Mouse (Mus musculus) ES-Bruce4 (cell line): Measurements from ENCODE around the gene Slc9a9. TPM values are rescaled to one million over a fixed set of nuclear protein-coding genes. Genes with fewer than 3 reads are reported as not detected.

Source experiments
- H3K27ac ChIP-seq: 2 replicates; pipeline ENCODE4 v1.5.1; 2012; ENCODE audit warnings: low read length, inconsistent platforms; ENCODE audit not compliant: insufficient read depth
- H3K27me3 ChIP-seq: 2 replicates; pipeline ENCODE4 v1.6.1; 2012; ENCODE audit warnings: mild to moderate bottlenecking, low read length, inconsistent platforms; ENCODE audit not compliant: control insufficient read depth, poor library complexity, insufficient read depth, severe bottlenecking
- H3K36me3 ChIP-seq: 2 replicates; pipeline ENCODE4 v1.6.1; 2012; ENCODE audit warnings: inconsistent platforms, mild to moderate bottlenecking, low read length, moderate library complexity; ENCODE audit not compliant: control insufficient read depth, poor library complexity, insufficient read depth, severe bottlenecking
- H3K4me1 ChIP-seq: one replicate; pipeline ENCODE4 v1.8.1; 2011; ENCODE audit warnings: low read length; ENCODE audit not compliant: control insufficient read depth, insufficient read depth
- H3K4me3 ChIP-seq: 2 replicates; pipeline ENCODE4 v1.5.1; 2011; ENCODE audit warnings: low read depth, mild to moderate bottlenecking, low read length
- H3K9ac ChIP-seq: 2 replicates; pipeline ENCODE4 v1.6.1; 2012; ENCODE audit warnings: low read depth, mild to moderate bottlenecking, inconsistent platforms; ENCODE audit not compliant: poor library complexity, severe bottlenecking
- H3K9me3 ChIP-seq: replicated peaks from 2 replicates; pipeline ENCODE4 v1.6.1; 2012; ENCODE audit warnings: mild to moderate bottlenecking, low read length, inconsistent platforms; ENCODE audit not compliant: control insufficient read depth, poor library complexity, insufficient read depth, severe bottlenecking
- CTCF ChIP-seq: IDR thresholded peaks from one replicate; pipeline ENCODE4 v1.8.1; 2011; ENCODE audit warnings: low read depth, low read length
- EP300 ChIP-seq: IDR thresholded peaks from 2 replicates; pipeline ENCODE4 v1.6.1; 2011; ENCODE audit warnings: low read depth, low read length; ENCODE audit not compliant: insufficient read depth
- POLR2A ChIP-seq: IDR thresholded peaks from one replicate; pipeline ENCODE4 v1.8.1; 2011; ENCODE audit warnings: low read length; ENCODE audit not compliant: insufficient read depth
- polyA plus RNA-seq: library from polyadenylated mRNA; stranded (reverse); fragments of >200 nt; gene quantifications from 2 replicates; pipeline ENCODE4 v1.2.4, GENCODE M21; 2011; ENCODE audit warnings: low read depth; ENCODE audit not compliant: missing spikeins, insufficient read depth, insufficient read length

Gene Slc9a9
- polyA plus RNA-seq, 1 experiment, result not detected

DNA sequence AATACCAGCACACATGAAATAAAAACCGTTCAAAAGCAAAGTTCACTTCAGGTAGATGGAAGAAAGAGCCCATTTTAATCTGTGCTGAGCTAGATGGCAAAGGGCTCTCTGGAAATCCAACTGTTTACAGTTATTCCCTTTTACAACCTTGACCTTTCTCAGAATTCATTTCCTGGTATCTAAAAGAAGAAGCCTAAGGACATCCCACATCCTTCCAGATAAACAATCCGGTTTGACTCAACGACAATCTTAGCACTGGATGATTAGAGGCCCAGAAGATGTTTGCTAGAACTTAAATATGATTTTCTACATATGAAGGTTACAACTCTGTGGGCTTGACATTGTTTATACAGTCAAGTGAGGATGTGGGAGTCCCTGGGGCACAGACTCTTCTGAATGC is 516.1 kb downstream of the Slc9a9 start:
- H3K27me3 ChIP-seq, result no peaks in the 10 kb centered on the region
- H3K9me3 ChIP-seq, result no peaks in the 10 kb centered on the region
- H3K9ac ChIP-seq, result no peak overlapping the region
- H3K4me1 ChIP-seq, result no peaks in the 10 kb centered on the region
- no peak overlapping the region for H3K4me3 ChIP-seq
- H3K27ac ChIP-seq, result no peak overlapping the region
- H3K36me3 ChIP-seq, result no peaks in the 10 kb centered on the region
- TF ChIP-seq EP300, result no peak

DNA sequence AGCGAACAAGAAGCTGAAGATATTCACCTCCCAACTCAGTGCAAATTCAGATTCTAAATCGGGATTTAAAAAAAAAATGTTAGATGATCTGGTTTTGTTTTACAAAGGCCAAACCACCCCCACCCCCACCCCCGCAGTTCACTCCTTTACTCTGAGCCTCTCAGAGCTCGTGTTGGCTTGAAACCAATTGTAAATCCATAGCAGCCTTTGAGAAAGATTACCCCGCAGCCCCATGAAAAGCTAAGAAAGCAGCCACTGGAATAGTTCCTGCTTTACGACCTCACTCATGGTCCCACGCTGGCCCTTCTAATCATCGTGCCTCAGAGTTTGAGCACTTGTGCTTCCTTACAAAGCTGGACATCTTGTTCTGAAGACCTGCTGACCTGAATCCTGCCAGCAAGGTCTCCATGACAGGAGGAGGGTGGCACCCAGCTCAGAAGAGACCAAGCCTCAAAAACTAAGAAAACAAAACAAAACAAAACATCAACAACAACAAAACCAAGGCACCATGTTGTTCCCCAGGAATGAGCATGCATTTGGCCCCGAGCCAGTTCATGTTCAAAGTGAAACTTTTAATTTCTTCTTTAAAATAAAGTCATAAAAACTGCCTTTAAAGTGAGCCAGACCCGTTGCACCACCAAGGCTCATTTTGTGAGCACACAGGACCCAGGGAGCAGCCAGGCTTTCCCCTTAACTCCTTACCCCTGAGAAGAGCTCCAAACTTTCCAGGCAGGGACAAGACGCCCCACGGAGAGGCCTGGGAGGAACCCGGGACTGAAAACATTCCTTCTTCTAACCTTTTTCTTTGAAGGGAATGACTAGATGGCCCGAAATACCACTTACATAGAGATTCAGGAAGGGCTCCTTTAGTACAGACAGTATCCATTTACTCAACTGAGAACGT is 516.9 kb downstream of the Slc9a9 start:
- no peak overlapping the region for H3K9ac ChIP-seq
- no peaks in the 10 kb centered on the region for H3K36me3 ChIP-seq
- H3K4me1 ChIP-seq, result no peaks in the 10 kb centered on the region
- no peak overlapping the region for H3K4me3 ChIP-seq
- TF ChIP-seq EP300 (no peak), POLR2A (no peak), CTCF (no peak)
- H3K9me3 ChIP-seq, result no peaks in the 10 kb centered on the region
- no peaks in the 10 kb centered on the region for H3K27me3 ChIP-seq
- no peak overlapping the region for H3K27ac ChIP-seq

DNA sequence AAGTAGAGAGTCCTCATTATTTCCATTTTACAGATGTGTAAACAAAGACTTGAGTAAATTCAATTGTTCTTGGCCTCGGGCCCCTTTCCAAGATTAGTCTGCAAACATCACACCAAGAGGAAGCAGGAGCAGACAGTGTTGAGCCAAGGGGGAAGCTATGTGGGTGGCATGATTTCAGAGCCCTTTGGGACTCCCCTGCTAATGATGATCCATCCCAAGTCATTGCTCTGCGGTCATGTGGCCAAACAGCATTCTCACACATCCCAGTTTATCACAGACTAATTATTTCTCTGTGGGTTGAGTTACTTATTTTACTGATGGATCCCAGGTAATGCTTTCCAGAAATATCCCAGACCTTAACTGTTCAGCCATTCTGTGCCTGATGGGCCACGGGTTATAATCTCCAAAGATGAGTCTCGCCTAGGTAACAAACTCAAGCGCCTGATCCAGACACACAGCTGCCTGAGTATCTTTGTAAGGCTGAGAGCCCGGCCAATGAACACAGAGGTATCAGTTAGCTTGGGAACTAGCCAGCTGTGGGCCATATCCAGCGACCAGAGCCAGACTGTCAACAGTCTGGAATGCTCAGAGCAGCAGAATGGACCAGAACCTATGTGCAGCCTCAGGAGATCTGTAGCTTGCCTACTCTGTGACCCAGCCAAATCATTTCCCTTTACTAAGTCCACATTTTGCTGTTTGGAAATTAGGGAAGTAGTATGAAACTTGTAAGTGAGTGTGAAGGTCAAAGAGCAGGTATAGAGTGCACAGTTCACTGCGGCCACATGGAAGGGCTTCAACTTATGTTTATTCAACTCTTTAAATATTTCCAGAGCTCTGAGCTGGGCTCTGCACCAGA is 518.9 kb downstream of the Slc9a9 start:
- Histone ChIP-seq H3K4me3 (no peak overlapping the region), H3K27ac (no peak overlapping the region), H3K36me3 (no peaks in the 10 kb centered on the region), H3K4me1 (no peaks in the 10 kb centered on the region), H3K9ac (no peak overlapping the region), H3K27me3 (no peaks in the 10 kb centered on the region), H3K9me3 (no peaks in the 10 kb centered on the region; the same call in 1 of the 2 replicates)
- TF ChIP-seq EP300, result no peak
- TF ChIP-seq POLR2A, result no peak
- no peak for TF ChIP-seq CTCF

DNA sequence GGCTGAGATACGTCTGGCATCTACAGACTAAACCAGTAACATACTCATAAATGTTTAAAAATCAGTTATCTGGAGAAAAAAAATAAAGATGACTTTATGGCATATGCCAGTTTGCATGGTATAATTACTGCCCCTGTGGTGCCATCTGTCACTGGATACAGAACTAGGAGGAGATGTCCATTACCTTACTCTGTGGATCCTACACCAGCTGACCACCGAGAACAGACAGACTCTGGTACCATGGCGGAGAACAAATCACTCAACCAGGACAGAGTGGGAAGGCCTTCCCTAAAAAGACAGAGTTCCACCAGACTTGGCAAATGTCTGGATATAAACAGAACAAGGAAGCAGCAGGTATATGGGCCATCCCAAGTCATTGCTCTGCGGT is 519.5 kb downstream of the Slc9a9 start:
- no peaks in the 10 kb centered on the region for H3K4me1 ChIP-seq
- H3K9me3 ChIP-seq, result no peaks in the 10 kb centered on the region; the same call in 1 of the 2 replicates
- H3K27ac ChIP-seq, result no peak overlapping the region
- H3K4me3 ChIP-seq, result no peak overlapping the region
- no peak overlapping the region for H3K9ac ChIP-seq
- TF ChIP-seq CTCF, result no peak
- no peak for TF ChIP-seq POLR2A
- TF ChIP-seq EP300, result no peak
- H3K27me3 ChIP-seq, result no peaks in the 10 kb centered on the region
- H3K36me3 ChIP-seq, result no peaks in the 10 kb centered on the region

DNA sequence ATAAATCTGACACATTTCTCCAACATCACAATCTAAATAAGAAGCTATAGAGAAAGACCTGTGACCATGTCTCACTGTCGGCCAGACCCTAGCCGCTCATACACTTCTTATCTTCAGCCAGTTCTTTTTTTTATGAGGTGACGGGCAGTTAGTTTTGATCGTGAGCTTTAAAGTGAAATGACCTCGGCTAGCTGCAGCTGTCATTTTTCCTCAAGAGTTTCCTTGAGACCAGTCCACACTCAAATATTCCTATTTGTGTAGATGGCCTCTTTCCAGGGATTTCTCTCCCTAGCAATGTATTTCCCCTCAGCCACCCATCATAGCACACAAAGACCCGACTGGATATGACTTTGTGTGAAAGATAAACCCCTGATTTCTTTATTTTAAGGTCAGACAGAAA is 521.7 kb downstream of the Slc9a9 start:
- no peaks in the 10 kb centered on the region; the same call in 1 of the 2 replicates for H3K9me3 ChIP-seq
- TF ChIP-seq EP300 (no peak), CTCF (no peak), POLR2A (no peak)
- H3K36me3 ChIP-seq, result no peaks in the 10 kb centered on the region
- H3K4me1 ChIP-seq, result no peaks in the 10 kb centered on the region
- H3K27me3 ChIP-seq, result no peaks in the 10 kb centered on the region
- no peak overlapping the region for H3K4me3 ChIP-seq
- no peak overlapping the region for H3K27ac ChIP-seq
- H3K9ac ChIP-seq, result no peak overlapping the region

DNA sequence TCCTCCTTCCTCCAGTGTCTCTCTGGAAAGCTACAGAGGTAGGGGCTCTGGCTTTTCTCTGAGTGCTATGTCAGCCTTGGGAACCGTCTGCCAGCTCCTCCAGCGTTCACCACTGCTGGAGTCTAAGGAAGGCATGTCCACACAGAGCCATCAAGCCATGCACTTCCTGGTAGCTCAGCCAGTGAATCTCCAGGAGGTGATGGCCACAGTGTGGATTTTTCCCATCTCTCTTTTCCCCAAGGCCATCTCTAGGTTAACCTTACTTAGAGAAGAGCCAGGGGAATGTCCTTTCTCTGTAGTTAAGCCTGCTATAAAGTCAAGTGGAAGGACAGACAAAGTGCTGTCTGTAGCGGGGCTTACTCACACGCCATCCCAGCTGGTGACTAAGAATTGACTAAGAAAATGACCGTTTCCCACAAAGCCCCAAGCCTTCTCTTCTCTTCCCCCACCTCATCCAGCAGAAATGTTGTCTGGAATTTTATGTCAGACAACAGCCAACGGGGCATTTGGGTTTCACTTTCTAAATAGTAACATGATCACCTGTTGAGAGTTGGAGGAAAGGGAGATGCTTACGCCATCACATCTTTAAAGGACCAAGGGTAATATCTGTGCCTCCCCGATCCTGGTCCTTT is 523.3 kb downstream of the Slc9a9 start:
- H3K36me3 ChIP-seq, result no peaks in the 10 kb centered on the region
- TF ChIP-seq CTCF (no peak), POLR2A (no peak), EP300 (no peak)

More for the DNA sequence above, 523.3 kb downstream of the Slc9a9 start:
- Histone ChIP-seq H3K4me3 (no peak overlapping the region), H3K27ac (no peak overlapping the region), H3K27me3 (no peaks in the 10 kb centered on the region), H3K9ac (no peak overlapping the region), H3K4me1 (no peaks in the 10 kb centered on the region), H3K9me3 (no peaks in the 10 kb centered on the region; the same call in 1 of the 2 replicates)
